Mouse (Mus musculus) stomach, postnatal 0 days (tissue): Measurements from ENCODE around the gene Dguok. TPM values are rescaled to one million over a fixed set of nuclear protein-coding genes. Genes with fewer than 3 reads are reported as not detected.

ENCODE experiments used
- ATAC-seq: fragments of 200-750 bp; cut with Nextera tagmentation; 2 replicates; pipeline ENCODE4 v1.8.0; 2017; ENCODE audit not compliant: low FRiP score, low TSS enrichment
- DNase-seq: peaks from one replicate; pipeline ENCODE4 v3.0.0-alpha.2; 2016; ENCODE audit warnings: low spot score
- H3K27ac ChIP-seq: fragments of 300-500 bp; sonication (generic); replicated peaks from 2 replicates; pipeline ENCODE4 v1.5.1; 2014; ENCODE audit warnings: mild to moderate bottlenecking, control low read depth
- H3K27me3 ChIP-seq: fragments of 300-500 bp; sonication (generic); 2 replicates; pipeline ENCODE4 v1.6.1; 2014; ENCODE audit warnings: low read length; ENCODE audit not compliant: control insufficient read depth, insufficient read depth
- H3K36me3 ChIP-seq: fragments of 300-500 bp; sonication (generic); 2 replicates; pipeline ENCODE4 v1.6.1; 2014; ENCODE audit warnings: low read length, mixed read lengths; ENCODE audit not compliant: control insufficient read depth, insufficient read depth
- H3K4me1 ChIP-seq: fragments of 300-500 bp; sonication (generic); replicated peaks from 2 replicates; pipeline ENCODE4 v1.6.1; 2014; ENCODE audit warnings: antibody characterized with exemption; ENCODE audit not compliant: control insufficient read depth, insufficient read depth
- H3K4me2 ChIP-seq: fragments of 300-500 bp; sonication (generic); replicated peaks from 2 replicates; pipeline ENCODE4 v1.6.1; 2014; ENCODE audit warnings: low read depth, mild to moderate bottlenecking, control low read depth, moderate library complexity
- H3K4me3 ChIP-seq: fragments of 300-500 bp; sonication (generic); 2 replicates; pipeline ENCODE4 v1.5.1; 2014; ENCODE audit warnings: low read depth, low read length, control low read depth
- H3K9ac ChIP-seq: fragments of 300-500 bp; sonication (generic); 2 replicates; pipeline ENCODE4 v1.6.1; 2014; ENCODE audit warnings: mild to moderate bottlenecking, low read length, control low read depth, mixed read lengths
- H3K9me3 ChIP-seq: fragments of 300-500 bp; sonication (generic); 2 replicates; pipeline ENCODE4 v1.6.1; 2016; ENCODE audit warnings: low read length; ENCODE audit not compliant: control insufficient read depth
- CTCF ChIP-seq: IDR thresholded peaks from 2 replicates; pipeline ENCODE4 v1.5.1; 2016; ENCODE audit warnings: antibody characterized with exemption, low read depth, mild to moderate bottlenecking, moderate library complexity
- EP300 ChIP-seq: optimal IDR thresholded peaks from 2 replicates; pipeline ENCODE3; 2016; ENCODE audit warnings: antibody characterized with exemption
- WGBS: fragments of 180-500 bp; shearing (Covaris S2); extraction: QIAGEN DNeasy Blood & Tissue Kit; methylation state at CpG from one replicate; pipeline ENCODE4 v1.1.7; 2014; 5-methylcytosine and 5-hydroxymethylcytosine counted together
- polyA plus RNA-seq: library from polyadenylated mRNA; unstranded; fragments of >200 nt; fragmentation: Nextera tagmentation; extraction: Ambion mirVana; gene quantifications from 2 replicates; pipeline ENCODE4 v1.2.1, GENCODE M21; 2015

The Dguok gene
- polyA plus RNA-seq, 1 experiment from 2014 or later, result 44.2 TPM

DNA sequence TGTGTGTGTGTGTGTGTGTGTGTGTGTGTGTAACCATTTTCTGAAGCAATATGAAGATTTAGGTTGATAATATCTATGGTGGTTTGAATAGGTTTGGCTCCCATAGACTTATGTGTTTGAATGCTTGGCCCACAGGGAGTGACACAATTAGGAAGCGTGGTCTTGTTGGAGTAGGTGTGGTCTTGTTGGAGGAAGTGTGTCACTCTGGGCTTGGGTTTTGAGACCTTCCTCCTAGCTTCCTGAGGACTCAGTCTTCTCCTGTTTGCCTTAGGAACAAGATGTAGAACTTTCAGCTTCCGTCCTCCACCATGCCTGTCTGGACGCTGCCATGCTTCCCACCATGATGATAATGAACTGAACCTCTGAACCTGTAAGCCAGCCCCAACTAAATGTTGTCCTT is 11.9 kb upstream of the Dguok start:
- H3K27me3 ChIP-seq, result no peaks in the 10 kb centered on the region
- peaks cover 3% of the 10 kb centered on the region; the same call in 1 of the 2 replicates for H3K36me3 ChIP-seq
- no peak overlapping the region for H3K4me3 ChIP-seq
- ATAC-seq (no peak), DNase-seq (no peak)
- TF ChIP-seq EP300, result no peak
- TF ChIP-seq CTCF, result no peak
- H3K9ac ChIP-seq, result no peak overlapping the region
- WGBS, result 74% methylated on average over 3 of the region's 3 CpGs
- H3K4me2 ChIP-seq, result no peak overlapping the region
- H3K27ac ChIP-seq, result no peak overlapping the region
- no peaks in the 10 kb centered on the region for H3K9me3 ChIP-seq
- H3K4me1 ChIP-seq, result no peaks in the 10 kb centered on the region

DNA sequence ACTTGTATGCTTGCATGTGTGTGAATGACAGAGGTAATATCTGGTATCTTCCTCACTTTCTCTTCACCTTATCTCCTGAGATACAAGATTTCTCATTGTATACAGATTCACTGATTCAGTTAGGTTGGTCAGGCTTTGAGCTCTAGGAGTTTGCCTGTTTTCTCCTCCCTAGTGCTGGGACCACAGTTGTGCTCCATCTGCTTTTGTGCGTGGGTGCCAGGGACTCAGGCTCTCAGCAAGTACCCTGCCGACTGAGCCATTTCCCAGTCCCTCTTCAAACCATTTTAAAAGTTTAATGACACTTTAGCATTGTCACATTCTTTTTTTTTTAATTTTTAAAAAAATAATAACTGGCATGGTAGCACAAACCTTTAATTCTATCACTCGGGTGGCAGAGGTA is 8.4 kb upstream of the Dguok start:
- TF ChIP-seq CTCF (no peak), EP300 (no peak)
- peaks cover 3% of the 10 kb centered on the region; the same call in 1 of the 2 replicates for H3K36me3 ChIP-seq
- no peak for DNase-seq
- no peak overlapping the region for H3K4me3 ChIP-seq
- no peaks in the 10 kb centered on the region for H3K27me3 ChIP-seq
- H3K27ac ChIP-seq, result no peak overlapping the region
- no peaks in the 10 kb centered on the region for H3K9me3 ChIP-seq
- H3K4me2 ChIP-seq, result no peak overlapping the region
- no peak for ATAC-seq
- no peak overlapping the region for H3K9ac ChIP-seq
- 71% methylated on average over 3 of the region's 3 CpGs for WGBS
- no peaks in the 10 kb centered on the region for H3K4me1 ChIP-seq

DNA sequence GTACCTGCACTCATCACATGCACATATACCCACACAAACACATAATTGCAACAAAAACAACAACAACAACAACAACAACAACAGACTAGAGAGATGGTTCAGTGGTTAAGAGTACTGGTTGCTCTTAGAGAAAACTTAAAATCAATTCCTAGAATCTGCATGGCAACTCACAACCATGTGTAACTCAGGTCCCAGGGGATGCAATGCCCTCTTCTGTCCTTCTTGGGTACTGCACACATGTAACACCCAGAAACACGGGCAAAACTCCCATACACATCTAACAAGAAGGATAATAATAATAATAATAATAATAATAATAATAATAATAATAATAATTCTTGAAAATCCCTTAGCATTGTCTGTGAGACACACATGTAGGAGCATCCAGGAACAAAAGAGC is 5.7 kb upstream of the Dguok start:
- Histone ChIP-seq H3K9ac (no peak overlapping the region), H3K27ac (no peak overlapping the region), H3K4me3 (no peak overlapping the region), H3K36me3 (no peaks in the 10 kb centered on the region), H3K4me1 (no peaks in the 10 kb centered on the region), H3K27me3 (no peaks in the 10 kb centered on the region), H3K9me3 (no peaks in the 10 kb centered on the region), H3K4me2 (no peak overlapping the region)
- ATAC-seq (no peak), DNase-seq (peak; percentile 62)
- WGBS, result 19% methylated on average over 1 of the region's 1 CpGs
- TF ChIP-seq EP300 (no peak), CTCF (peak; percentile 84)

DNA sequence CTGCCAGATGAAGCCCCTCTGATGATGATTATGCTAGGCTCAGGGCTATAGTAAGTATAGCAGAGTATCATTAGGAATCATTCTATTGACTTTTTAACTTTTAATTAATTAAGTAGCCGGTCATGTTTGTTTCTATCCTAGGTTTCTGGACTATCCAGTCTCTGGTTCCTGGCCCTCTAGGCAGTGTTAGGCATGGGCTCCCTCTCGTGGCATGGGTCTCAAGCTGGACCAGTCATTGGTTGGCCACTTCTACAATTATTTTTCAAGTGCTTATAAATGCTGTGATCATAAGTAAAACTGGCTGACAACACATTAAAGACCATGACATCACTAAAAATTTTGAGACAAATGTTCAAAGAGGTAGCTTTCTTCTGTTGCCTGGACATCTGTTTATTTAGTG is 3.4 kb upstream of the Dguok start:
- H3K9ac ChIP-seq, result no peak overlapping the region
- H3K27me3 ChIP-seq, result no peaks in the 10 kb centered on the region
- no peak for ATAC-seq
- no peaks in the 10 kb centered on the region for H3K4me1 ChIP-seq
- WGBS, result 51% methylated on average over 2 of the region's 2 CpGs
- no peak overlapping the region for H3K27ac ChIP-seq
- no peak for TF ChIP-seq EP300
- peak; percentile 69 for TF ChIP-seq CTCF
- H3K36me3 ChIP-seq, result no peaks in the 10 kb centered on the region
- no peak overlapping the region for H3K4me2 ChIP-seq
- no peaks in the 10 kb centered on the region for H3K9me3 ChIP-seq
- DNase-seq, result no peak
- no peak overlapping the region for H3K4me3 ChIP-seq

DNA sequence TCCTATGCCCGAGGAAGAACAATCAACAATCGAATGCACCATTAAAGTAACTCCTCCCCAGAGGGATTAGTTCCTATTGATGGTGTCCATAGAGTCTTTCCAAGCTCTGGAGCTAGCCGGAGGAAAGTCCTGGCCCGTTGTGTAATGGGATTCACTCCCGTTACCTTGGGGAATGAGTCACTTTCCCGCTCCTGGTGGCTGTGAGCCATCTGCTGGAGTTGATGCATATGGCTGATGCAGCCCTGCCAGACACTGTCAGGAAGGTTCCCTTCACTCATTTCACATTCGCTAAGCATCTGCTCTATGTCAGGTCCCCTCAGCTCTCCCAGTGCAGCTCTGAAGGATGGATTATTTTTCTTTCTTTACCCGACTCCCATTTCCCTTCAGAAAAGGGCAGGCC is 2.7 kb upstream of the Dguok start:
- Histone ChIP-seq H3K9ac (no peak overlapping the region), H3K27ac (no peak overlapping the region), H3K4me1 (no peaks in the 10 kb centered on the region), H3K4me2 (no peak overlapping the region), H3K9me3 (no peaks in the 10 kb centered on the region), H3K4me3 (no peak overlapping the region), H3K36me3 (no peaks in the 10 kb centered on the region), H3K27me3 (no peaks in the 10 kb centered on the region)
- TF ChIP-seq CTCF (peak; percentile 74), EP300 (no peak)
- DNase-seq (peak; percentile 50), ATAC-seq (no peak)
- 31% methylated on average over 8 of the region's 8 CpGs for WGBS

DNA sequence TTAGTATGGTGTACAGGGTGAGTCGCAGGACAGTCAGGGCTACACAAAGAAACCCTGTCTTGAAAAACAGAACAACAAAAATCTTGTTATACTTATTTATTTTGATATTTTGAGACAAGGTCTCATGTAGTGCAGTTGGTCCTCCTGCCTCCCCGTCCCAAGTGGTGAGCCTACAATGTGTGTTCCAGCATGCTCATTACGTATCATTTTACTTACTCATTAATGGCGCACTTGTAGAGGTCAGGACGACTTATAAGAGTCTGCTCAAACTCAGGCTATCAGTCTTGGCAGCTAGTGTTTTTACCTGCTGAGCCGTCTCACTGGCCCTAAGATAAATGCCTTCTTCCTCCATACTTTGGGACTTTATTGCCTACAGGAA is 388 bp upstream of the Dguok start:
- ATAC-seq (peak; percentile 8; the same call in 1 of the 2 replicates), DNase-seq (no peak)
- Histone ChIP-seq H3K9me3 (no peaks in the 10 kb centered on the region), H3K27me3 (no peaks in the 10 kb centered on the region), H3K4me3 (peak overlapping the region; percentile 8), H3K36me3 (no peaks in the 10 kb centered on the region), H3K9ac (peak overlapping the region; percentile 38; the same call in 1 of the 2 replicates), H3K4me1 (no peaks in the 10 kb centered on the region), H3K4me2 (peak overlapping the region; percentile 42), H3K27ac (peak overlapping the region; percentile 74)
- WGBS, result 18% methylated on average over 6 of the region's 6 CpGs
- TF ChIP-seq CTCF (no peak), EP300 (no peak)
